Mouse (Mus musculus) bone marrow, adult 2 months (tissue): ENCODE results near the gene Glrx5.

ENCODE experiments used
- CTCF ChIP-seq: fragments of 200-500 bp; IDR thresholded peaks from 2 replicates; pipeline ENCODE4 v1.5.1; 2011; ENCODE audit warnings: low read length, control low read depth; ENCODE audit not compliant: control insufficient read depth, insufficient read depth
- POLR2A ChIP-seq: fragments of 200-500 bp; IDR thresholded peaks from 2 replicates; pipeline ENCODE4 v1.6.1; 2011; ENCODE audit warnings: low read depth, mild to moderate bottlenecking, control low read depth, low read length, borderline replicate concordance; ENCODE audit not compliant: control insufficient read depth

DNA sequence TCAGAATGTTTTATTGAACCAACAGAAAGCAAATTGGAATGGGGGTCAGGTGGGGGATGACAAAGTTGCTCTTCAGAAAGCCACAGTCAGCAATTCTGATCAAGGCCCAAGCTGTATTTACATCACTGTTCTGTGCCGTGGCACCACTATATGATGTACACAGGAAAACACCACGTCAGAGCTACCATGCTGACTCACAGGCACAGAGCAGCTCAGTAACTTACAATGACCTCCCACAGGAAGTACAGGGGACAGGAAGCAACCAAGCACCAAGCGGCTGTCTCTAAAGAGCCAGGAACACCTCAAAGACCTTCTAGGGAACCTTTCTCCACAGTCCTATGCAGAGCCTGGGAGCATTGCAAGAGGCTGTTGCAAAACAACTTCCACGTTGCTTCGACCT is 36.4 kb downstream of the Glrx5 start:
- TF ChIP-seq POLR2A, result no peak
- TF ChIP-seq CTCF, result no peak
